Mouse (Mus musculus) embryonic facial prominence, embryonic 14.5 days (tissue): ENCODE measurements around the gene Sh2d1b2. TPM values are rescaled to one million over a fixed set of nuclear protein-coding genes. Genes with fewer than 3 reads are reported as not detected.

Experiments used
- ATAC-seq: fragments of 200-750 bp; cut with Nextera tagmentation; 2 replicates; pipeline ENCODE4 v1.8.0; 2017; ENCODE audit warnings: low read depth, moderate number of reproducible peaks, moderate TSS enrichment
- DNase-seq: peaks from one replicate; pipeline ENCODE4 v3.0.0-alpha.2; 2015; ENCODE audit warnings: low spot score
- H3K27ac ChIP-seq: fragments of 300-500 bp; sonication (generic); replicated peaks from 2 replicates; pipeline ENCODE4 v1.5.1; 2014; ENCODE audit warnings: low read depth, mild to moderate bottlenecking, low read length, moderate library complexity
- H3K27me3 ChIP-seq: fragments of 300-500 bp; sonication (generic); replicated peaks from 2 replicates; pipeline ENCODE4 v1.6.1; 2014; ENCODE audit warnings: low read length; ENCODE audit not compliant: control insufficient read depth, insufficient read depth
- H3K36me3 ChIP-seq: fragments of 300-500 bp; sonication (generic); 2 replicates; pipeline ENCODE4 v1.6.1; 2014; ENCODE audit warnings: low read length, mixed read lengths; ENCODE audit not compliant: control insufficient read depth, insufficient read depth
- H3K4me1 ChIP-seq: fragments of 300-500 bp; sonication (generic); 2 replicates; pipeline ENCODE4 v1.6.1; 2014; ENCODE audit warnings: antibody characterized with exemption, low read length; ENCODE audit not compliant: control insufficient read depth, insufficient read depth
- H3K4me2 ChIP-seq: fragments of 300-500 bp; sonication (generic); 2 replicates; pipeline ENCODE4 v1.6.1; 2014; ENCODE audit warnings: low read depth, mild to moderate bottlenecking, low read length, moderate library complexity, mixed read lengths
- H3K4me3 ChIP-seq: fragments of 300-500 bp; sonication (generic); 2 replicates; pipeline ENCODE4 v1.5.1; 2014; ENCODE audit warnings: low read depth, mild to moderate bottlenecking, low read length
- H3K9ac ChIP-seq: fragments of 300-500 bp; sonication (generic); 2 replicates; pipeline ENCODE4 v1.6.1; 2014; ENCODE audit warnings: low read depth, mild to moderate bottlenecking, low read length, moderate library complexity, mixed read lengths
- H3K9me3 ChIP-seq: fragments of 300-500 bp; sonication (generic); 2 replicates; pipeline ENCODE4 v1.6.1; 2016; ENCODE audit warnings: low read length; ENCODE audit not compliant: control insufficient read depth
- WGBS: fragments of 180-500 bp; shearing (Covaris S2); extraction: QIAGEN DNeasy Blood & Tissue Kit; methylation state at CpG from one replicate; pipeline ENCODE4 v1.1.7; 2014; 5-methylcytosine and 5-hydroxymethylcytosine counted together
- polyA plus RNA-seq: library from polyadenylated mRNA; unstranded; fragments of >200 nt; fragmentation: Nextera tagmentation; extraction: Ambion mirVana; gene quantifications from 2 replicates; pipeline ENCODE4 v1.2.1, GENCODE M21; 2014

Sh2d1b2 gene
- polyA plus RNA-seq, 1 experiment from 2014 or later, result not detected

DNA sequence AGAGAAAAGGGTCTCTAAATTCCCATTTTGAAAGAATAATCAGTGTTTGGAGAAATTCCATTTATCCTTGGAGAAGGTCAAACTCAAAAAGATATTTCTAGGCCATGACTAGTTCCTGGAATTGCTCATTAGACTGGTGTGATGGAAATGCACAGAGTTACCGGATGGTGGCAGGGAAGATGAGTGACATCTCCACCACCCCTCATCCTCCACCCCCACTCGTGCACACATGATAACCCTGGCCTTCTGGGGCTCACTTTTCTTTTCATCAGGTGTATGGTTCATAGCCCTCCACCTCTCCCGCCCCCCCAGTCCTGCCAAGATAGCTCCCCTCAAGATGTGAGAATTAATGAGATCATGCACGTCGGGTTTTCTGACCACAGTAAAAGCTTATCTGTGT lies 60.7 kb downstream of the Sh2d1b2 start:
- H3K4me3 ChIP-seq, result no peak overlapping the region
- no peak for ATAC-seq
- 70% methylated on average over 5 of the region's 5 CpGs for WGBS
- H3K36me3 ChIP-seq, result no peaks in the 10 kb centered on the region
- H3K27ac ChIP-seq, result no peak overlapping the region
- H3K9me3 ChIP-seq, result no peaks in the 10 kb centered on the region
- H3K4me2 ChIP-seq, result no peak overlapping the region
- H3K27me3 ChIP-seq, result no peaks in the 10 kb centered on the region
- DNase-seq, result no peak
- no peaks in the 10 kb centered on the region for H3K4me1 ChIP-seq
- no peak overlapping the region for H3K9ac ChIP-seq

DNA sequence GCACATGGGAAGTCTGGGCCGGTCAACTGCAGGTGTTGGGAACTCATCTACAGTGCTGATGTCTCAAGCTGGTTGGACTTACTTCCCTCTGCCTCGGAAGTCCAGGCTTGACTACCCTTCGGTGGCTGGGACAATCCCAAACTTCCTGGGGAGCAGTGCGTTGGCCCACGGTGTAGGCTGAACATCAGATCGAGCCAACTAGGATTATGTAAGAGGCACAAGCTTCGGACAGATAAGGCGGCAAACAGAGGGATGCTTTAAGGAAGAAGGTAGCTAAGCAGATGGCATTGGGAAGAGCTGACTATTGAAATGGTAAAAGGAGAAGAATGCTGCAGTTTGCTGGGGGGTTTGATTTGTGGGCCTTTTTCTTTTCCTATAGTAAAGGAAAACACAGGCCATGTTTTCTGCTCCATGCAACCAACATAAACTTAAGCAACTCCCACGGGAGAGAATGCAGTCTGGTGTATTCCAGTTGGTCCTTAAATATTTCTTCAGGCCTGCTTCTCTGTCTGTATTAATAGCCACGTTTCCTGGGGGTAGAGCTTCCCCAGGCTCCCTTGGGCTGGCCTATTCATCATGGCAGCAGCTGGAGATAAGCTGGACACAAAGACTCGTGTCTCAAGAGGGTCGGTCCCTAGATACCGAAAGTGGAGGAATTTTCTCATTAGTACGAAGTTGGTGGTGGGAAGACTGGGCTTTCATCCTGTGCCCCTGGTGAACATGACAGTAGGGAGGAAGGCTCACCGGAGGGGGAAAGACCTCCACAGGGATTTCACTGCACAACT lies 62.4 kb downstream of the Sh2d1b2 start:
- no peaks in the 10 kb centered on the region for H3K36me3 ChIP-seq
- WGBS, result 86% methylated on average over 15 of the region's 15 CpGs
- ATAC-seq, result no peak

DNA sequence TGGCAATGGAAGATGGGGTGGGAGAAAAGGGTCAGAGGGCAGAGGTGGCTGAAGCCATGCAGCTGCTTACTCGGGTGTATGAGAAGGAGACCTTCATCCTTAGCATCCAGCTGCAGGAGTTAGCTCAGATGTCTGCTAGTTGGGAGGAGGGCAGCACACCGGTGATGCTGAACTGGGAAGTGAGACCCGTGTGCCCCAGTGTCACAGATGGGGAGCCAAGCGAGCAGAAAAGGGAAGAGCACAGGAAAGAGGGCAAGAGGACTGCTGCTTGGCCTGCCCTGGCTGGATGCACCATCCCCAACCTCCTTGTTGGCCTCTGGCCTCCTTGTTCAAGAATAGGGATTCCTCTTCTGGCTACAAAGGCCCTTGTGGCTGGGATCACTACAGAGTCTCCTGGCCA lies 66.9 kb downstream of the Sh2d1b2 start:
- Histone ChIP-seq H3K36me3 (no peaks in the 10 kb centered on the region), H3K4me1 (no peaks in the 10 kb centered on the region), H3K27me3 (no peaks in the 10 kb centered on the region), H3K4me3 (no peak overlapping the region), H3K9me3 (no peaks in the 10 kb centered on the region), H3K27ac (no peak overlapping the region), H3K4me2 (no peak overlapping the region), H3K9ac (no peak overlapping the region)
- ATAC-seq (no peak), DNase-seq (no peak)
- 73% methylated on average over 4 of the region's 4 CpGs for WGBS

More for the DNA sequence above, 62.4 kb downstream of the Sh2d1b2 start:
- Histone ChIP-seq H3K4me2 (no peak overlapping the region), H3K27ac (no peak overlapping the region), H3K9ac (no peak overlapping the region), H3K4me3 (no peak overlapping the region), H3K27me3 (no peaks in the 10 kb centered on the region), H3K9me3 (no peaks in the 10 kb centered on the region), H3K4me1 (no peaks in the 10 kb centered on the region)
- DNase-seq, result no peak

DNA sequence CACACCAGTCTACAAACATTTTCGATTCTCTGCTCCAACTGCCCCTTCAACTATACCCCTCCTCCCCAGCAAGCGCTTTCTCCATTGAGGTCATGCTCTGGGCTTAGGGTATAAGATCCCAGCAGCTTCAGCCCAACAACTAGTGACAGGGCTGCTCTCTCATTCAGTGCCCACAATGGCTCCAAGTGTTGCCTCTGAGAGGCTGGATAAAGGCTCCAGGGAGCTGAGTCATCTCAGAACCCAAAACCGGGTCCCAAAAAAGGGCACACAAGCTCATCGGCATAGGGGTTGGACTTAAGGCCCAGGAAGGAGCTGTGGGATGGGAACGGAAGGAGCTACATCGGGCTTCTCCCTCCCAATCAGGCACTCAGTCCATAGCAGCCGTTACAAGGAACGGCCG lies 69.1 kb downstream of the Sh2d1b2 start:
- DNase-seq (no peak), ATAC-seq (no peak)
- Histone ChIP-seq H3K4me1 (no peaks in the 10 kb centered on the region), H3K27ac (no peak overlapping the region), H3K4me3 (no peak overlapping the region), H3K9ac (no peak overlapping the region), H3K27me3 (no peaks in the 10 kb centered on the region), H3K4me2 (no peak overlapping the region), H3K9me3 (no peaks in the 10 kb centered on the region), H3K36me3 (no peaks in the 10 kb centered on the region)
- WGBS, result 93% methylated on average over 9 of the region's 9 CpGs

DNA sequence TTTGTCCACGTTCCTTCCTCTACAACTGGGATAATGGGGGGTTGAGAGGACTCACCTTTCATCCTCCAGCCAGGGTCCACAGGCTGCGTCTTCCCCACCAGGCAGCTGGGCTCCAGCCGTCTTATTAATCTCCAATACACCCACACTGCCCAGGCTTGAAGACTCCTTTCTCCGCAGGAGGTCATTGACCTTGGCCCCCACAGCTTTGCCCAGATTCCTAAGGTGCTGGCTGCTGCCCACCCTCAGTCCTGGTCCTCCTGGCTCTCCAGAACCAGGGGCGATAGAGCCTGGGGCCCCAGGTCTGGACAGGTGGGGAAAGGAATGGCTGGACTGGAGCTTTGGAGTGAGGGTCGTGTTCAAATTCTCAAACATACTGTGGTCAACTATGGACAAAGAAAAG lies 69.9 kb downstream of the Sh2d1b2 start:
- ATAC-seq, result no peak
- WGBS, result 71% methylated on average over 6 of the region's 6 CpGs
- H3K4me1 ChIP-seq, result no peaks in the 10 kb centered on the region
- no peak for DNase-seq
- no peaks in the 10 kb centered on the region for H3K9me3 ChIP-seq
- no peak overlapping the region for H3K9ac ChIP-seq
- no peaks in the 10 kb centered on the region for H3K36me3 ChIP-seq
- no peak overlapping the region for H3K4me2 ChIP-seq
- H3K4me3 ChIP-seq, result no peak overlapping the region
- no peaks in the 10 kb centered on the region for H3K27me3 ChIP-seq
- no peak overlapping the region for H3K27ac ChIP-seq

DNA sequence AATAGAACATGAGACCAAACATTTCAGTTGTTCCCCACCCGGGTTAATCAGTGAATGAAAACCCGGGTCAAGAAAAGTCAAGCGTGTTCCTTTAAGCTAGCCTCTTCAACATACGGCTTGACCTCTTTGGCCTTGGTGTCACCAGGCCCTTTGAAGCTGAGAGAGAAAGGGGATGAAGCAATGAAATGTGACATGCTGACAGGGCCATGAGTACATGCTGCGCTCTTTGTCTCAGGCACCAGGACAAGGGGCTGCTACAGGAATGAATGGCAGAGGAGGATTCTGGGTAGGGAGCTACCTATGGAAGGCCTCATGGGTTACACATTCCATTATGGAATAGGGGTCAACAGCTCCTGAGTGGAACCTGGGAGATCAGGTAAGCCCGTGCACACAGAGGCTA lies 70.6 kb downstream of the Sh2d1b2 start:
- no peaks in the 10 kb centered on the region for H3K4me1 ChIP-seq
- H3K27ac ChIP-seq, result no peak overlapping the region
- H3K4me2 ChIP-seq, result no peak overlapping the region
- DNase-seq, result no peak
- no peaks in the 10 kb centered on the region for H3K9me3 ChIP-seq
- WGBS, result 66% methylated on average over 6 of the region's 6 CpGs
- no peaks in the 10 kb centered on the region for H3K27me3 ChIP-seq
- no peaks in the 10 kb centered on the region for H3K36me3 ChIP-seq
- no peak for ATAC-seq
- no peak overlapping the region for H3K9ac ChIP-seq
- H3K4me3 ChIP-seq, result no peak overlapping the region

Other genes with a start within 250 kb of the Sh2d1b2 start
- gene Ddr2, start 122.0 kb upstream of the Sh2d1b2 start, polyA plus RNA-seq, result 85.2 and 94.0 TPM in 2 replicates
- gene Uap1, start 57.8 kb upstream of the Sh2d1b2 start, polyA plus RNA-seq, result 72.9 and 75.4 TPM in 2 replicates
- gene Uhmk1, start 17.4 kb upstream of the Sh2d1b2 start, polyA plus RNA-seq, result 10.1 and 11.2 TPM in 2 replicates
- 0.13 and 0.15 TPM in 2 replicates for gene Sh2d1b1, start 44.6 kb downstream of the Sh2d1b2 start, polyA plus RNA-seq
- gene Gm7694, start 73.6 kb downstream of the Sh2d1b2 start, polyA plus RNA-seq, result 2.9 and 3.0 TPM in 2 replicates
- 0.24 and 1.5 TPM in 2 replicates for gene Spata46, start 76.1 kb downstream of the Sh2d1b2 start, polyA plus RNA-seq